Mouse (Mus musculus): Measurements from ENCODE around the gene C530008M17Rik.
A peak's percentile ranks its signal among the peaks of the same experiment; 100 is the strongest.

The C530008M17Rik gene

DNA sequence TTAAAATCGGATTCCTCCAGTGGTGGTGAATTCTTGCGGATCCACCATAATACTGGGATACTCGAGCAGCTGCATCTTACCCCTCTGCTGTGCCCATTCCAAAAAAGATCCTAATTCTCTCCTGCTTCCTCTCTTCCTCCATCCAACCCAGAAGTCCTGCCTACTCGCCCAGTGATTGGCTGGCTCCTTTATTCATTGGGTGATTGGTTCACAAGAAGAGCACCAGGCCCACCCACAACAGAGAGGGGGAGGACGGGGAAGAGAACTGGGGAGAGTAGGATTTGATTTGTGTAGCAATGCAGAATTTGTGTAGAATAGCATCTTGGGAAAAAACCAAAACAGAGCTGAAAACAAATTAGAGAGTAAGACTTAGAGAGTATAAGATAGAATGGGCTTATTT, 180.7 kb downstream of the C530008M17Rik start:
- DNase-seq (ENCODE audit: low read depth): no peak

- no peak for DNase-seq (ENCODE audit: low read depth)
Observed at GRCm38 (mm10) chr5:76839786-76840185, 183.5 kb downstream of the C530008M17Rik start.

- DNase-seq (ENCODE audit: low read depth): no peak
Observed at GRCm38 (mm10) chr5:76841859-76842258, 185.5 kb downstream of the C530008M17Rik start.

DNA sequence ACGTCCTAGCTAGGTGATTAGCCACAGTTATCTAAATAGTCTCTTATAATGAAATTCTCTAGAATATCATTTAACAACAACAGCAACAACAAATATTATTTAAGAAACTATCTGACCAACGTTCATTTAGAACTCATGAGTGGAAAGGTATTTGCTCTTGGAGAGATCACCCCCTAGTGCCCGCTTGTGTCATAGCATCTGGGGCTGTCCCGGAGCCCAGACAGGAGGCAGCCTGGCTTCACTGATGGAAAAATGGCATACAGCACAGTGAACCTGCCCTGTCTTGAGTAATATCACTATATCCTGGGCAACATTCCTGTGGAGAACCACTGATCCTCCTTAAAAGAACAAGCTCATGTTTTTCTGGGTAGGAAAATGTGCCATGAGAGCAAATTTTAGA, 187.1 kb downstream of the C530008M17Rik start:
- peak; percentile 35 for DNase-seq (ENCODE audit: low read depth)

DNA sequence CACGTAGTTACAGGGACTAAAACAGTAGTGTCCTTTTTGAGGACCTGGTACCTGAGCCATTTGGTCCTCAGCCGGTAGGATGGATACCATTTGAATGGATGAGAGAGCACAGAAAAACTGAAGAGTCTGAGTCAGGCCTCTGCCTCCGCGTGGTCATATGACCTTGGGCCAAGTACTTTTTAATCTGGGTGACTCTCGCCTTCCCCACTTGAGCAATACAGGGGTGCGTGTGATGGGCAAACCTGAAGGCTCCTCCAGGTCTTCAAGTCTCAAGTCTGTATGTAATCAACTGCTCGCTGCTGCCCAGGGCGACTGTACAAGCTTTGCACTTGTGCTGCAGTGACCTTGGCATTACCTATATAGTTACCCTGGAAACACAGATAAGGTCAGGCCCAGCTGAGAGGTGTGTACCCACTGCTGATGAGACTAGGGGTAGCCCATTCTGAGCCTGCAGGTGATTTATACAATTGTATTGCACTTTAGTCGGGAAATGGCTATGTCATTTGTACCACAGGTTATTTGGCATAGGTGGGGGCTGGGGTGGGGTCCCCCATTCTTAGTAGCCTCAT, 187.6 kb downstream of the C530008M17Rik start:
- no peak for DNase-seq (ENCODE audit: low read depth)

- DNase-seq (ENCODE audit: low read depth): no peak
Observed at GRCm38 (mm10) chr5:76844618-76845186, 188.4 kb downstream of the C530008M17Rik start.

- no peak for DNase-seq (ENCODE audit: low read depth)
Observed at GRCm38 (mm10) chr5:76847106-76847505, 190.8 kb downstream of the C530008M17Rik start.

DNA sequence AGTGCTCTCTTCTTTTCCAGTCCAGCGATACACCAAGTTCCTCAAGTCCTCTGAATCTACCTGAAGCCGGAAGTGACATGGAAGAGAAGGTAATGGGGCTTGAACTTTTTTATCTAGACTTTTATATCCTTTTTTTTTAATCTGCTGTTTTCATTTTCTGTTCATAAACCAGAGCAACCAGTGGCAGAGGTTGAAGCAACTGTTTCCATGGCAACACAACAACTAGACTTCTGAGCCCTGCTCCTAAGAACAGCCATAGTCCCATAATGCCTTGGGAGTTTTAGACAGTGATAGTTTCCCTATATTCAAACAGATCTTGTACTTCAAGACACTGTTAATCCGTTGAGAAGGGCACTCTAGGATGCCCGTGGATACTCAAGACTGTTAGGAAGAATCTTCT, 195.0 kb downstream of the C530008M17Rik start:
- no peak for DNase-seq (ENCODE audit: low read depth)

DNA sequence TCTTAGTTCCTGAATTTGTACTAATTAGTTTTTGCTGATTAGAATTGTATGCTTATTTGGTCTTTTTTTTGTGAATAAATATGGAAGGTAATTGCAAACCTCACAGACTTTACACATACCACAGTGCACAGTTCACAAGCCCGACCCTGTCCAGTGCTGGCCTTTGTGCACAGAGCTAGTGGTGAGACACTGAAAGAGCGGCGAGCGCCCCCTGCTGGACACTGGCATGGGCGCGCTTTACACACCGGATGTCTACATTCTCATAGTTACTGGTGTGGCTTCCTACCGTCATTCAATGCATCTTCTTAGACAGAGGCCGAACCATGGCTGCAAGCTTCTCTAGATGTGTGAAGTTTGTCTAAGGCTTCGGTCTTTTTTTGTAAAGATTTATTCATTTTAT, 197.2 kb downstream of the C530008M17Rik start:
- DNase-seq (ENCODE audit: low read depth): peak; percentile 72

DNA sequence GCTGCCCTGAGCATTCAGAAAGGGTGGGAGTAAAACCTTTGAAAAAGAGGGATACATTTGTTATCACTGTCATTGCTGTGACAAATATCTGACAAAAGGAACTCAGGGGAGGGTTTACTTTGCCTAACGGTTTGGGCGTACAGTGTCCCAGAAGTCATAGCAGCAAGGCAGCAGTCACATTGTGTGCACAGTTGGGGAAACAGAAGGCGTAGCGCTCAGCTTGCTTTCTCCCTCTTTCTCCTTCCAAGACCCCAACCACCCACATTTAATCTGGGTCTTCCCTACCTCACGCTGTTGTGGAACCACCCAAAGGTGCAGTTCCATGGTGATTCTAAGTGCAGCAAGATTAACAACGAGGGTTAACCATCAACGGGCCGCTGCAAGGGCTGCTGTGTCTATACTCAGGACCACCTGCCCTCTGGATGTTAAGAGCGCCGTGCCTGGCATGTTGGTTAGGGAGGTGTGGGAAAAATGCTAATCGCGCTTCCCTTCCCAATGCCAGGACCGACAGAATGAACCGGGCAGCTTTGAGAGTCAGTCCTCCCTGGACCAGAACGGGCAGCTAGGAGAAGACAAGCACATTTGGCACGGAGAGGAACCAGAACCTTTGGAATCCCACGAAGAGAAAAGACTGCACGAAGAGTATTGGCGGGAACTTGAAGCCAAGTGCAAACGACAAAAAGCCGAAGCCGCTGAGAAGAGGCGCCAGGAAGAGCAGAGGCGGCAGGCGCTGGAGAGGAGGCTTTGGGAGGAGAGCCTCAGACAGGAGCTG, 199.7 kb downstream of the C530008M17Rik start:
- DNase-seq (ENCODE audit: low read depth): no peak

DNA sequence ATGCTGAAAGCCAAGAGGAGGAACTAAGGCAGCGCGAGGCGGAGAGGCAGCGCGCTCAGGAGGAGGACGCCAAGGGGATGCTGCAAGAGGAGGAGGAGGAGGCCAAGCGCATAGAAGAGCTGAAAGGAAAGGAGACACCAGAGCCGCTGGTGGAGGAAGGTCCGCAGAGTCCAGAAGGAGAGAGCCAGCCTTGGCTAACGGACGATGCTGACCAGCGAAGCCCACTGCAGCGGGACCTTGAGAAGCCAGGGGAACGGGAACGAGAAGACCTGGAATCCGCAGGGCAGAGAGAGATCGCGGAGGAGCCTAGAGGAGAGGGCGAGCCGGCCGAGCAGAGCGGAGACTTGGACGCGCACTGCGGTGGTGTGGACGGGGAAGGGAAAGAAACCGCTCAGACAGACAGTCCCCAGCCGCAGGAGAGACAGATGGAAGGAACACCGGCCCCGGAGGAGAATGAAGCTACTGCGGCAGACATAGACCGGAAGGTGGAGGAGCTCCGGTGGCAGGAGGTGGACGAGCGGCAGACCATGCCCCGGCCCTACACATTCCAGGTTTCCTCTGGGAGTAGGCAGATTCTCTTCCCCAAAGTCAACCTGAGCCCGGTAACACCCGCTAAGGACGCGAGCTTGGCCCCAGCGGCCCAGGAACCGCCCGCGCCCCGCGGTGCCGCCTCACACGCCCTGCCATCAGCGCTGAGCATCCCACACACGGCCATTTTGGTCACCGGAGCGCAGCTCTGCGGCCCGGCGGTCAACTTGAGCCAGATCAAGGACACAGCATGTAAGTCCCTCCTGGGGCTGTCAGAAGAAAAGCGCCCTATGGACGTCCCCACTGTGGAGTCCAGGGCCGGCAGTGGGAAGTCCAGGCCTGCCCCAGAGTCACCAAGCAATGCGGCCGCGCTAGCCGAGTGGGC, 201.0 kb downstream of the C530008M17Rik start:
- DNase-seq (ENCODE audit: low read depth): no peak

DNA sequence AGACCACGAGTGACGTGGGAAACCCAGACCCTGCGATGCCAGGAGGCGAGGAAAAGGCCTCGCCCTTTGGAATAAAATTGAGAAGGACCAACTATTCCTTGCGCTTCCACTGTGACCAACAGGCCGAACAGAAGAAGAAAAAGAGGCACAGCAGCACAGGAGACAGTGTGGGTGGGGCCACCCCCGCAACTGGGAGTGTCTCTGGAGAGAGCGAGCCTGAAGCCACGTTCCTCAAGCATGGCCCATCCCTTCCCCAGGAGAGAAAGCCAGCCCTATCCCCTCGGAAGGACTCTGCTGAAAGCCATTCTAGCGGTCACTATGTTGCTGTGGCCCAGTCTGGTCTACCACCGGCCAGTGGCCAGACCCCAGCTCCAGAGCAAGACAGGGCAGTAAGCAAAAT, 202.1 kb downstream of the C530008M17Rik start:
- no peak for DNase-seq (ENCODE audit: low read depth)

DNA sequence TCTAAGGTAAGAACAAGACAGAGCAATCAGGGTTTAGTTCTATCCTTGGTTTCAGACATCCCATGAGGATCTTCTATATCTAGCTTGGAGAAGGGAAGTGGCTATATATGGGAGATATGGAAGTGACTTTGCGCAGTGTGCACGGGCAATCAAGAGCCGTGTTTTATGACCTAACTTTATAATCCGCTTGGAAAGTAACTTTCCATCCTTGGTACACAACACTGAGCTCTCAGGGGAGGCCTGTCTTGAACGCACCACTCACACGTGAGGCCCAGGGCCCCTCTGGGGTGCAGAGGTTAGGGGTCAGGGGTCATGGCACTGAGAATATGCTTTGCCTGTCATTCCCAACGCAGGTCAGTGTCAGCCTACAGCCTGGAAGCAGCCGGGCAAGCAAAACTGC, 210.5 kb downstream of the C530008M17Rik start:
- no peak for DNase-seq (ENCODE audit: low read depth)

DNA sequence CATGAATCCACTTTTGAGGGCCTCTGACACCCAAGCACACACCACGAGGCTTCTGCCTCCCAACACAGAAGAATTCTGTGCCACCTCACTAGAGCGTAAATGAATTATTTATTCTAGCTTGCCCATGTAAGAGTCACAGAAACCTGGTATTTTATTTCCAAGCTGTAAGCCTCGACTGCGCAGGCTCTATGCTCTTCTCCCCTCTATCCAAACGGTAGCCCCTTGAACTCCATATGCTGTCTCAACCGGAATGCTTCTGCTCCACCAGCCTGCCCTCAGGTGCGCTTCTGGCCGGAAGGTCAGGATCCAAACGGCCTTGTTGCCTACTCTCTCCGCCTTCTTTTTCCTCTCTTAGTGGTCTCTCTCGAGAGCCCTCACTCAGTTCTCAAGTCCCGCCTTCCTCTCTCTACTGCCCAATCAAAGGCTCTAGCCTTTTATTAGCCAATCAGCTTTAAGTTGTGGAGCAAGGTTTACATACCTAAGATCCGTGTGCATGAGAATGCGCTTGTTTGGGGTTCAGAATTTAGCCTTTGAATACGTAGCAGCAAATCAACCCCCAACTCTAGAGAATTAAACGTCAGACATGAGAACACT, 212.5 kb downstream of the C530008M17Rik start:
- no peak for DNase-seq (ENCODE audit: low read depth)

- DNase-seq (ENCODE audit: low read depth): no peak
Observed at GRCm38 (mm10) chr5:76869553-76869952, 213.2 kb downstream of the C530008M17Rik start.

GRCm38 (mm10) chr5:76876106-76876758, 219.9 kb downstream of the C530008M17Rik start:
- no peak for DNase-seq (ENCODE audit: low read depth)

GRCm38 (mm10) chr5:76884107-76884506, 227.8 kb downstream of the C530008M17Rik start:
- DNase-seq (ENCODE audit: low read depth): no peak

- DNase-seq (ENCODE audit: low read depth): no peak
Observed at GRCm38 (mm10) chr5:76887011-76887410, 230.7 kb downstream of the C530008M17Rik start.

- no peak for DNase-seq (ENCODE audit: low read depth)
Observed at GRCm38 (mm10) chr5:76892608-76893007, 236.3 kb downstream of the C530008M17Rik start.

DNA sequence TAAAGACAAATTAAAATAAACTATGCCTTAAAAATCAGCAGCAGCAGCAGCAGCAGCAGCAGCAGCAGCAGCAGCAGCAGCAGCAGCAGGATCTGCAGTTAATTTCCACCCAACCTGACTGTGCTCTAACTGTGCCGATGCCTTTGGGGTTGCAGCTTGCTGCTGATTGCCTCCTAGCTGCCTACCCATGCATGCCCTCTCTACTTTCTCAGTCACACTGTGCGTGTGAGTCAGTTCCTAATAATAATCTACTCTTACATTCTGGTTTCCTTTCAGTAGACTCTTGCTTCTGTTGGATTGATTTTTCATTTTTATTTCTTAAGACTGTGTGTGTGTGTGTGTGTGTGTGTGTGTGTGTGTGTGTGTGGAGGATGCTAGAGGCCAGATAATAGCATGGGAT, 236.8 kb downstream of the C530008M17Rik start:
- DNase-seq (ENCODE audit: low read depth): no peak

DNA sequence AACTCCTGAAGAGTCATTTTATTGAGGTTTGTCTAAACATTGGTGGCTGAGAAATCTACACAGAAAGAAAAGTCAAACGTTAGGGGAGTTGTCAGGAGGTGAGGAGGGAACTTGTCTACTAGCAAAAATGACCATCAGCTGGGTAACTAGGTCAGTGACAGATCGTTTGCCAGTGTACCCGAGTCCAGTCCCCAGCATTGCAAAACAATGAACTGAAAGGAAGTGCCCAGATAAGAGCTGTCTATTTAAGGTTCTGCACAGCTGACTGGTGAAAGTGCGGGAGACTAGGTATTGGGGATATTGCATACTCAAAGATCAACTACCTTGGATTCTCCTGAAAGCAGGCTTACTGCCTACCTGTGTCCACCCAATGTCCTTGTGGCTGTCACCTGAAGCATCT, 245.8 kb downstream of the C530008M17Rik start:
- DNase-seq (ENCODE audit: low read depth): no peak
